Mouse (Mus musculus) liver, adult 2 months (tissue): ENCODE results near the gene Nrcam.

Experiments used
- CTCF ChIP-seq: fragments of 200-500 bp; IDR thresholded peaks from 2 replicates; pipeline ENCODE4 v1.5.1; 2011; ENCODE audit warnings: low read depth, low read length, control low read depth
- POLR2A ChIP-seq: fragments of 200-500 bp; IDR thresholded peaks from 2 replicates; pipeline ENCODE4 v1.6.1; 2011; ENCODE audit warnings: low read length, control low read depth; ENCODE audit not compliant: insufficient read depth; ENCODE audit errors: extremely low read depth

DNA sequence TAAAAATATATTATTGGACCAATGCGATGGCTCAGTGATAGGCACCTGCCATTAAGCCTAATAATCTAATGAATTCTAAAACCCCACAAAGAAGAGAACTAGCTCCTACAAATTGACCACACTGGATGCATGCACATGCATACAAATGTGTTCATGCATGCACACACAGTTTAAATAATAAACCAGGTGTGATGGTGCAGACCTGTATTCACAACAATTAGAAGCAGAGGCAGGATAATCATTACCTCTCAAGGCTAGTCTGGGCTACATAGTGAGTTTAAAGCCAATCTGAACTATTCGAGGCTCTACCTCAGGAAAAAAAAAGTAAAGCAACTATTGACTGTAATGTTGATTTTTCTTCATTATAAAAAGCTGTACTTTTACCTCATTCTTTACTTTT is 13.5 kb upstream of the Nrcam start:
- TF ChIP-seq POLR2A (no peak), CTCF (no peak)
